Mouse (Mus musculus): ENCODE measurements around the gene Lrcol1.

DNA sequence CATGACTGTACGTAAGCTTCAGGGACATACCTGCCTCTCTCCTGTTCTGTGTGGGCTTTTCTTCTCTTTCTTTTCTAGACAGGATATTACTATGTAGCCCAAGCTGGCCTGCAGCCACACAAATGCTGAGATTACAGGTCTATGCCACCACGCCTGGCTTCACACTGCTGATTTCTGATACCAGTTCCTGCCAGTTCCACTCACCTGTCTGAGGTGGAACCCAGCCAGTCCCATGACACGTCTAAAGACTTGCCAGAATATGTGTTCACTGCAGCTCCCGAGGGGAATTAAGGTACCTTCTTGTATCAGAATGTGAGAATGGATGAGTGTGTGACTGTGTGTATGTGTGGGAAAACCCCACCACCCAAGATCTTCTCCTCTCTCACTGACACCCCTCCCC is 46.1 kb downstream of the Lrcol1 start:
- no peak for TF ChIP-seq RCOR1 (conservative IDR thresholded peaks at IDR 0.05; ENCODE audit: low read depth, low read length)
- TF ChIP-seq POLR2A (IDR thresholded peaks at IDR 0.05; ENCODE audit: low read depth, low read length): no peak
- no peak for TF ChIP-seq TBP (conservative IDR thresholded peaks at IDR 0.05; ENCODE audit: low read depth, low read length)
- TF ChIP-seq MEF2A (IDR thresholded peaks at IDR 0.05; ENCODE audit: borderline replicate concordance, low read depth, low read length): peak; percentile 19; the same call in 1 of the 2 replicates
- peak; percentile 12; the same call in 1 of the 2 replicates for TF ChIP-seq BHLHE40 (IDR thresholded peaks at IDR 0.05; ENCODE audit: low read depth, low read length)
- no peak for TF ChIP-seq ZC3H11A (IDR thresholded peaks at IDR 0.05; ENCODE audit: low read depth, low read length)
- no peak for TF ChIP-seq POLR2AphosphoS2 (IDR thresholded peaks at IDR 0.05; ENCODE audit: low read depth, low read length)
- TF ChIP-seq MXI1 (IDR thresholded peaks at IDR 0.05; ENCODE audit: low read depth, low read length): no peak
- no peak for TF ChIP-seq USF1 (IDR thresholded peaks at IDR 0.05; ENCODE audit: low read depth, low read length)
- no peak for TF ChIP-seq EP300 (IDR thresholded peaks at IDR 0.05; ENCODE audit: low read length)

Measured in CH12.LX (cell line).